Mouse (Mus musculus) lung, postnatal 0 days (tissue): Measurements from ENCODE around the gene Rpl36a.

ENCODE experiments used
- CTCF ChIP-seq: IDR thresholded peaks from 2 replicates; pipeline ENCODE4 v1.5.1; 2016; ENCODE audit warnings: antibody characterized with exemption, mild to moderate bottlenecking
- EP300 ChIP-seq: IDR thresholded peaks from 2 replicates; pipeline ENCODE4 v1.6.1; 2016; ENCODE audit warnings: antibody characterized with exemption, mild to moderate bottlenecking, control low read depth

DNA sequence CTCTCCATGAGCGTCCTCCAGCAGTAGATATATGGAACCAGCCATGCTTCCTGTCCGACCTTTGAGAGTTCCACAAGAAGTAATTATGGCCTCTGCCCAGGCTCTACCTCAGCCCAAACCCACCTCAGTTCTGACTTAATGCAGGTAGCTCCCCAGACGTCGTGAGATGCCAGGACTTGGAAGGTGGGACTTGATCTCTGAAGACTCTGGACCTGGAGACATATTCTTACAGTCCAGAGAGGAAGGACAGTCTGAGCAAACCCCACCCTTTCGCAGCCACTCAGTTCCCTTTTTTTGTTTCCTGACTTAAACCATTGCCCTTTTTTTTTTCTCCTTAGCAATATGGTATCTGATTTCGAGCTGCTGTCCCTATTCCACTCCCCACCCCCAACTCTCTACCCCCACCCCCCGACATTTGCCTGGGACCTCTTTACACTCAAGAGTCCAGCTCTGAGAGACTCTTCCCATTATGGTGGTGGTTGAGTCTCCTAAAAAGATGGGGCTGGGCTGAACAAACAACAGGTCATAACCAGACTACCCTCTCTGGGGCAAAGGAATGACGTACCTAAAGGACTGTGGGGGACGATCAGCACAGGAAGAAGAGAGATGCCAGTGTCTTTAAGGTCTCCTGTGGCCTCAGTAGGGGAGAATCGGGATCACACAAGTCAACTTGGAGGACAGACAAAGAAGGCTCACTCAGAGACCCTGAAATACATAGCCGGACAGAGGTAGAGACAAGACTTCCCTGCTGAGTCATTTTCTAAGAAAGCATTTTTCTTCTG is 2.4 kb upstream of the Rpl36a start, which contains the start of gene Btk:
- no peak for TF ChIP-seq CTCF
- no peak for TF ChIP-seq EP300
